Mouse (Mus musculus) liver, embryonic 14.5 days (tissue): ENCODE results near the gene Hmox2. TPM values are rescaled to one million over a fixed set of nuclear protein-coding genes. Genes with fewer than 3 reads are reported as not detected.
A peak's percentile ranks its signal among the peaks of the same experiment; 100 is the strongest.
"Not testable (repeated sequence)": the region's sequence is repeated elsewhere in the genome, so short reads cannot be mapped to it uniquely, and the experiment has no call there.

Experiments used
- ATAC-seq: fragments of 200-750 bp; cut with Nextera tagmentation; 2 replicates; pipeline ENCODE4 v1.8.0; 2017; ENCODE audit warnings: moderate number of reproducible peaks, mild to moderate bottlenecking, moderate library complexity; ENCODE audit not compliant: insufficient read depth
- DNase-seq, 3 experiments: peaks; one replicate each; pipeline ENCODE4 v3.0.0-alpha.2; 2012 to 2013; ENCODE audit warnings: low read depth in 3 of 3, low spot score in 3 of 3
- H3K27ac ChIP-seq: fragments of 300-500 bp; sonication (generic); 2 replicates; pipeline ENCODE4 v1.5.1; 2014; ENCODE audit warnings: moderate library complexity, mild to moderate bottlenecking, control low read depth, inconsistent platforms
- H3K27me3 ChIP-seq: fragments of 300-500 bp; sonication (generic); 2 replicates; pipeline ENCODE4 v1.6.1; 2014; ENCODE audit warnings: mild to moderate bottlenecking, low read length, moderate library complexity; ENCODE audit not compliant: control insufficient read depth, insufficient read depth
- H3K36me3 ChIP-seq: fragments of 300-500 bp; sonication (generic); replicated peaks from 2 replicates; pipeline ENCODE4 v1.6.1; 2014; ENCODE audit warnings: low read depth; ENCODE audit not compliant: control insufficient read depth, insufficient read depth
- H3K4me1 ChIP-seq, 2 experiments: fragments of 200-500 bp in 1 of 2; fragments of 300-500 bp in 1 of 2; sonication (generic) in 1 of 2; replicated peaks; 2 replicates each; pipeline ENCODE4 v1.6.1; 2012 to 2014; ENCODE audit warnings: antibody characterized with exemption in 1 of 2, inconsistent platforms in 1 of 2, low read length in 1 of 2; ENCODE audit not compliant: control insufficient read depth in 2 of 2, insufficient read depth in 2 of 2
- H3K4me2 ChIP-seq: fragments of 300-500 bp; sonication (generic); 2 replicates; pipeline ENCODE4 v1.6.1; 2014; ENCODE audit warnings: low read depth, mild to moderate bottlenecking, control low read depth, moderate library complexity
- H3K4me3 ChIP-seq, 2 experiments: fragments of 200-500 bp in 1 of 2; fragments of 300-500 bp in 1 of 2; sonication (generic) in 1 of 2; 2 replicates each; pipeline ENCODE4 v1.5.1; 2012 to 2014; ENCODE audit warnings: low read depth in 2 of 2, low read length in 2 of 2, mild to moderate bottlenecking in 2 of 2, control low read depth in 1 of 2, inconsistent platforms in 1 of 2, moderate library complexity in 1 of 2; ENCODE audit not compliant: insufficient read depth in 1 of 2
- H3K9ac ChIP-seq: fragments of 300-500 bp; sonication (generic); replicated peaks from 2 replicates; pipeline ENCODE4 v1.6.1; 2014; ENCODE audit warnings: mild to moderate bottlenecking, control low read depth, moderate library complexity
- H3K9me3 ChIP-seq: fragments of 300-500 bp; sonication (generic); 2 replicates; pipeline ENCODE4 v1.6.1; 2016; ENCODE audit warnings: low read length, mixed read lengths; ENCODE audit not compliant: control insufficient read depth
- CTCF ChIP-seq: IDR thresholded peaks from 2 replicates; pipeline ENCODE4 v1.5.1; 2016; ENCODE audit warnings: antibody characterized with exemption, low read depth, control low read depth
- EP300 ChIP-seq: IDR thresholded peaks from 2 replicates; pipeline ENCODE4 v1.6.1; 2016; ENCODE audit warnings: antibody characterized with exemption, low read depth
- WGBS: fragments of 180-500 bp; shearing (Covaris S2); extraction: QIAGEN DNeasy Blood & Tissue Kit; methylation state at CpG from one replicate; pipeline ENCODE4 v1.1.7; 2014; ENCODE audit not compliant: insufficient replicate concordance; 5-methylcytosine and 5-hydroxymethylcytosine counted together
- polyA plus RNA-seq, 2 experiments: library from polyadenylated mRNA; depleted of rRNA in 1 of 2; stranded (reverse) in 1 of 2; unstranded in 1 of 2; fragments of >200 nt; fragmentation: Nextera tagmentation in 1 of 2; extraction: Ambion mirVana in 1 of 2; gene quantifications; 2 replicates each; pipeline versions ENCODE4 v1.2.1 to v1.2.3; 2012 to 2014

Gene Hmox2
- polyA plus RNA-seq, 2 experiments, result 20.8 to 37.4 TPM

- peak overlapping the region; percentile 70 for H3K27ac ChIP-seq
Observed at GRCm38 (mm10) chr16:4682628-4683179, 43.5 kb upstream of the Hmox2 start.

GRCm38 (mm10) chr16:4683193-4683580, 43.0 kb upstream of the Hmox2 start:
- Histone ChIP-seq H3K9ac (peak overlapping the region; percentile 59), H3K27ac (peak overlapping the region; percentile 70), H3K27me3 (no peaks in the 10 kb centered on the region), H3K4me2 (peak overlapping the region; percentile 88), H3K4me3 (peak overlapping the region; percentile 84 to 92), H3K9me3 (no peaks in the 10 kb centered on the region), H3K36me3 (peaks cover 7% of the 10 kb centered on the region), H3K4me1 (peaks cover 21 to 29% of the 10 kb centered on the region in 2 experiments)
- ATAC-seq (peak; percentile 25; the same call in 1 of the 2 replicates), DNase-seq (peak in 2 of 3 experiments; percentile 39 to 49)
- TF ChIP-seq CTCF, result no peak
- peak; percentile 61; the same call in 1 of the 2 replicates for TF ChIP-seq EP300
- WGBS, result 10% methylated on average over 9 of the region's 9 CpGs

More at GRCm38 (mm10) chr16:4682628-4683179, 43.5 kb upstream of the Hmox2 start:
- WGBS, result 39% methylated on average over 4 of the region's 4 CpGs
- no peak for ATAC-seq
- Histone ChIP-seq H3K4me1 (peaks cover 25 to 34% of the 10 kb centered on the region in 2 experiments), H3K27me3 (no peaks in the 10 kb centered on the region), H3K4me3 (peak overlapping the region; percentile 84 to 92; a peak in 3 of 4 replicates), H3K9me3 (no peaks in the 10 kb centered on the region), H3K36me3 (peaks cover 4% of the 10 kb centered on the region), H3K4me2 (peak overlapping the region; percentile 88), H3K9ac (peak overlapping the region; percentile 59)
- peak in 1 of 3 experiments; percentile 24 for DNase-seq
- TF ChIP-seq EP300 (no peak), CTCF (no peak)

- H3K4me2 ChIP-seq, result peak overlapping the region; percentile 88
- peaks cover 17 to 23% of the 10 kb centered on the region in 2 experiments for H3K4me1 ChIP-seq
- no peaks in the 10 kb centered on the region for H3K27me3 ChIP-seq
- ATAC-seq (peak; percentile 78), DNase-seq (peak; percentile 84 to 86 (median 85))
- H3K9me3 ChIP-seq, result no peaks in the 10 kb centered on the region
- WGBS, result under 1% methylated on average over 53 of the region's 54 CpGs
- peak overlapping the region; percentile 84 to 92 for H3K4me3 ChIP-seq
- peak overlapping the region; percentile 70 for H3K27ac ChIP-seq
- TF ChIP-seq EP300 (no peak), CTCF (no peak)
- peak overlapping the region; percentile 85 for H3K9ac ChIP-seq
- H3K36me3 ChIP-seq, result peaks cover 10% of the 10 kb centered on the region
Observed at GRCm38 (mm10) chr16:4683581-4684456, 42.3 kb upstream of the Hmox2 start.

- H3K27ac ChIP-seq, result peak overlapping the region; percentile 24
- H3K9me3 ChIP-seq, result no peaks in the 10 kb centered on the region
- H3K4me1 ChIP-seq, result peaks cover 16 to 22% of the 10 kb centered on the region in 2 experiments
- no peak for TF ChIP-seq EP300
- no peak for TF ChIP-seq CTCF
- ATAC-seq (peak; percentile 8; the same call in 1 of the 2 replicates), DNase-seq (no peak)
- peak overlapping the region; percentile 84 to 92 for H3K4me3 ChIP-seq
- H3K36me3 ChIP-seq, result peaks cover 16% of the 10 kb centered on the region
- H3K9ac ChIP-seq, result peak overlapping the region; percentile 85
- no peaks in the 10 kb centered on the region for H3K27me3 ChIP-seq
- peak overlapping the region; percentile 88 for H3K4me2 ChIP-seq
- 0% methylated on average over 9 of the region's 9 CpGs for WGBS
Observed at GRCm38 (mm10) chr16:4684457-4684791, 41.7 kb upstream of the Hmox2 start.

GRCm38 (mm10) chr16:4689371-4689770, 36.8 kb upstream of the Hmox2 start:
- 95% methylated on average over 4 of the region's 4 CpGs for WGBS

More at GRCm38 (mm10) chr16:4689371-4689770, 36.8 kb upstream of the Hmox2 start:
- H3K4me1 ChIP-seq, ATAC-seq, H3K4me3 ChIP-seq, H3K9ac ChIP-seq, H3K4me2 ChIP-seq, H3K27ac ChIP-seq, DNase-seq, H3K27me3 ChIP-seq, H3K9me3 ChIP-seq: not testable (repeated sequence)
- H3K36me3 ChIP-seq, result peaks cover 49% of the 10 kb centered on the region
- peak; percentile 26; the same call in 1 of the 2 replicates for TF ChIP-seq CTCF
